Comparison of ENCODE assay signal across 15 mouse cellular contexts in the genomic region with DNA sequence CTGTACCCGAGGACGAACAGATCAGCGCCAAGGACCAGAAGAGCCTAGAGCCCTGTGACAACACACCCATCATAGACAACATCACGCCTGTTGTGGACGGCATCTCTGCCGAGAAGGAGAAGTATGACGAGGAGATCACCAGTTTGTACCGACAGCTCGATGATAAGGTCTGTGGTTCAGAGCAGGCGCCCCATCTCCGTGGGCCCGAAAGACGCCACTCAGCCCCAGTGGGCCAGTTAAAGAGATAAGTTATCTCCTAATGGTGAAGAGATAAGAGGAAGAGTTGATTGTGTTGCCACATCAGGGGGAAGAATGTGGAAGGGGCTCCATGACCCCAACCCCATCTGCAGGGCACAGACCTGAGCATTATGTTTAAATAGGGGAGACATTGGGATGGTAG.
DNase-seq lines count a peak whose midpoint lies in the region; ATAC-seq and TF ChIP-seq lines count a peak whose summit lies in the region.
"Had no signal": no experiment of that assay in that cellular context is flagged by ENCODE, and none has a peak within 500 bp of the region (broad histone marks: within the 10 kb centered on the region; RNA-seq: fewer than 3 reads in every experiment).

No protein-coding gene starts in this region.

- no peak overlapping the region for H3K4me3 ChIP-seq in hindbrain, embryonic 11.5 days (ENCODE audit: low read depth, low read length)
- H3K4me3 ChIP-seq in hindbrain, embryonic 16.5 days (ENCODE audit: low read length): no peak overlapping the region
- no peak overlapping the region for H3K4me3 ChIP-seq in forebrain, embryonic 12.5 days (replicated peaks)
- no peak overlapping the region for H3K4me3 ChIP-seq in hindbrain, embryonic 12.5 days
- no peak overlapping the region for H3K4me3 ChIP-seq in midbrain, postnatal 0 days (ENCODE audit: low read depth, low read length)
- H3K4me3 ChIP-seq: embryonic facial prominence, embryonic 13.5 days had no signal

- H3K27me3 ChIP-seq in hindbrain, embryonic 11.5 days (ENCODE audit: control insufficient read depth, insufficient read depth, low read length): no peaks in the 10 kb centered on the region
- no peaks in the 10 kb centered on the region for H3K27me3 ChIP-seq in hindbrain, embryonic 16.5 days (replicated peaks; ENCODE audit: control insufficient read depth, insufficient read depth, low read length)
- no peaks in the 10 kb centered on the region for H3K27me3 ChIP-seq in forebrain, embryonic 12.5 days
- no peaks in the 10 kb centered on the region for H3K27me3 ChIP-seq in hindbrain, embryonic 12.5 days
- no peaks in the 10 kb centered on the region for H3K27me3 ChIP-seq in midbrain, postnatal 0 days (ENCODE audit: insufficient read depth, low read length)
- H3K27me3 ChIP-seq: embryonic facial prominence, embryonic 13.5 days had no signal

- TF ChIP-seq CTCF in midbrain, postnatal 0 days (IDR thresholded peaks at IDR 0.05): no peak

- DNase-seq in hindbrain, embryonic 11.5 days (ENCODE audit: low spot score): no peak
- DNase-seq in midbrain, postnatal 0 days (ENCODE audit: low spot score): no peak
- no peak for DNase-seq in cerebellum, adult 9-10 months
- DNase-seq in left cerebral cortex, adult 18-20 months (ENCODE audit: low spot score in 2 of 2): no peak
- DNase-seq: adrenal gland, postnatal 36 days; gastrocnemius, postnatal 36 days; kidney, adult 2 months; layer of hippocampus, adult 9-11 months; right cerebral cortex, postnatal 14 days had no signal

- peaks cover 16% of the 10 kb centered on the region for H3K4me1 ChIP-seq in hindbrain, embryonic 11.5 days (replicated peaks; ENCODE audit: control insufficient read depth, insufficient read depth, low read length)
- peaks cover 46% of the 10 kb centered on the region for H3K4me1 ChIP-seq in hindbrain, embryonic 16.5 days (ENCODE audit: control insufficient read depth, insufficient read depth, low read depth, low read length)
- peaks cover 59% of the 10 kb centered on the region for H3K4me1 ChIP-seq in forebrain, embryonic 12.5 days
- peaks cover 56% of the 10 kb centered on the region for H3K4me1 ChIP-seq in hindbrain, embryonic 12.5 days
- H3K4me1 ChIP-seq in midbrain, postnatal 0 days (ENCODE audit: insufficient read depth, low read length): peaks cover 6% of the 10 kb centered on the region; the same call in 1 of the 2 replicates

- WGBS in hindbrain, embryonic 11.5 days: 86% methylated on average over 13 of the region's 13 CpGs
- WGBS in hindbrain, embryonic 16.5 days: 71% methylated on average over 13 of the region's 13 CpGs
- whole genome bisulfite sequencing in forebrain, embryonic 12.5 days: 80% methylated on average over 13 of the region's 13 CpGs
- 71% methylated on average over 13 of the region's 13 CpGs for WGBS in hindbrain, embryonic 12.5 days
- WGBS in midbrain, postnatal 0 days: 76% methylated on average over 13 of the region's 13 CpGs

- H3K36me3 ChIP-seq in hindbrain, embryonic 11.5 days (ENCODE audit: control insufficient read depth, insufficient read depth, low read length): no peaks in the 10 kb centered on the region; the same call in 1 of the 2 replicates
- peaks cover 5% of the 10 kb centered on the region for H3K36me3 ChIP-seq in hindbrain, embryonic 16.5 days (ENCODE audit: control insufficient read depth, insufficient read depth, low read length)
- peaks cover 33% of the 10 kb centered on the region for H3K36me3 ChIP-seq in forebrain, embryonic 12.5 days (replicated peaks)
- H3K36me3 ChIP-seq in hindbrain, embryonic 12.5 days: peaks cover 22% of the 10 kb centered on the region
- H3K36me3 ChIP-seq in midbrain, postnatal 0 days (ENCODE audit: insufficient read depth, low read length): peaks cover 25% of the 10 kb centered on the region

- ATAC-seq in hindbrain, embryonic 11.5 days (ENCODE audit: low FRiP score): no peak
- no peak for ATAC-seq in hindbrain, embryonic 16.5 days
- no peak for ATAC-seq in forebrain, embryonic 12.5 days (ENCODE audit: low FRiP score)
- no peak for ATAC-seq in hindbrain, embryonic 12.5 days (ENCODE audit: low FRiP score)
- ATAC-seq in midbrain, postnatal 0 days (ENCODE audit: low FRiP score): no peak
- ATAC-seq: activated CD4-positive, CD25-positive, alpha-beta regulatory T cell, adult 4 months had no signal

- H3K9ac ChIP-seq in hindbrain, embryonic 11.5 days (ENCODE audit: low read depth, low read length): no peak overlapping the region
- no peak overlapping the region for H3K9ac ChIP-seq in hindbrain, embryonic 16.5 days (ENCODE audit: low read depth, low read length)
- peak overlapping the region; percentile 17; the same call in 1 of the 2 replicates for H3K9ac ChIP-seq in forebrain, embryonic 12.5 days
- H3K9ac ChIP-seq in hindbrain, embryonic 12.5 days: no peak overlapping the region
- no peak overlapping the region for H3K9ac ChIP-seq in midbrain, postnatal 0 days (replicated peaks; ENCODE audit: low read length, poor library complexity, severe bottlenecking)
- H3K9ac ChIP-seq: embryonic facial prominence, embryonic 13.5 days had no signal

- H3K4me2 ChIP-seq in hindbrain, embryonic 11.5 days (replicated peaks; ENCODE audit: low read depth, low read length): no peak overlapping the region
- H3K4me2 ChIP-seq in hindbrain, embryonic 16.5 days (ENCODE audit: low read length): no peak overlapping the region
- H3K4me2 ChIP-seq in forebrain, embryonic 12.5 days: no peak overlapping the region
- H3K4me2 ChIP-seq in hindbrain, embryonic 12.5 days (replicated peaks): no peak overlapping the region
- H3K4me2 ChIP-seq in midbrain, postnatal 0 days (ENCODE audit: low read depth, low read length, poor library complexity, severe bottlenecking): no peak overlapping the region
- H3K4me2 ChIP-seq: embryonic facial prominence, embryonic 13.5 days; liver, embryonic 11.5 days had no signal

- H3K27ac ChIP-seq in hindbrain, embryonic 11.5 days (ENCODE audit: low read depth, low read length): peak overlapping the region; percentile 19
- H3K27ac ChIP-seq in hindbrain, embryonic 16.5 days (ENCODE audit: low read depth, low read length): no peak overlapping the region
- H3K27ac ChIP-seq in forebrain, embryonic 12.5 days: peak overlapping the region; percentile 57
- peak overlapping the region; percentile 86 for H3K27ac ChIP-seq in hindbrain, embryonic 12.5 days
- H3K27ac ChIP-seq in midbrain, postnatal 0 days (ENCODE audit: low read depth, low read length): peak overlapping the region; percentile 18; the same call in 1 of the 2 replicates
- H3K27ac ChIP-seq: embryonic facial prominence, embryonic 13.5 days had no signal

- H3K9me3 ChIP-seq in hindbrain, embryonic 11.5 days (ENCODE audit: control insufficient read depth, low read length): no peaks in the 10 kb centered on the region
- no peaks in the 10 kb centered on the region for H3K9me3 ChIP-seq in hindbrain, embryonic 16.5 days (ENCODE audit: control insufficient read depth, low read length)
- no peaks in the 10 kb centered on the region for H3K9me3 ChIP-seq in forebrain, embryonic 12.5 days
- no peaks in the 10 kb centered on the region for H3K9me3 ChIP-seq in hindbrain, embryonic 12.5 days (replicated peaks)
- H3K9me3 ChIP-seq in midbrain, postnatal 0 days (ENCODE audit: low read length): no peaks in the 10 kb centered on the region
- H3K9me3 ChIP-seq: embryonic facial prominence, embryonic 13.5 days had no signal
